Mouse (Mus musculus): ENCODE results near the gene Ogfod3. TPM values are rescaled to one million over a fixed set of nuclear protein-coding genes. Genes with fewer than 3 reads are reported as not detected.

Ogfod3 gene
- polyA plus RNA-seq, 1 experiment from 2014 or later: 25.9 TPM

DNA sequence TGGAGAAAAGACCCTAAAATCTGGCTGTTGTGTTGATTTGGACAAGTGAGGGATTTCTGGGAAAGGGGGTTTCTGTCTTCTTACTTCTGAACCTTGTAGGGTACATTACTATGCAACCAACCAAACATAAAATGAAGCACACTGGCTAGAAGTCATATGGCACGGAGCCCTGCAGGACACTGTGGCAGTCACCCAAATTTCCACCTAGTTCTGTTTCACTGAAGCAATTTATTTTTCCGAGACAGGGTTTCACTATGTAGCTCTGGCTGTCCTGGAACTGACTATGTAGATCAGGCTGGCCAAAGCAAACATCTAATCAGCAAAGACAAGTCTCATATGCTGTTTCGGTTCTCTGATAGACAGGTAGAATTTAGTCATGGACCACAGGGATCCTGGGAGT, 14.8 kb downstream of the Ogfod3 start:
- H3K4me1 ChIP-seq: no peaks in the 10 kb centered on the region
- 92% methylated on average over 3 of the region's 3 CpGs for WGBS
- DNase-seq (ENCODE audit: low spot score): no peak
- no peaks in the 10 kb centered on the region for H3K27me3 ChIP-seq (ENCODE audit: low read depth, poor library complexity, severe bottlenecking)
- no peak overlapping the region for H3K27ac ChIP-seq (replicated peaks)
- H3K4me3 ChIP-seq: no peak overlapping the region
- peaks cover 5% of the 10 kb centered on the region; the same call in 1 of the 2 replicates for H3K36me3 ChIP-seq
- H3K9me3 ChIP-seq (replicated peaks): no peaks in the 10 kb centered on the region

DNA sequence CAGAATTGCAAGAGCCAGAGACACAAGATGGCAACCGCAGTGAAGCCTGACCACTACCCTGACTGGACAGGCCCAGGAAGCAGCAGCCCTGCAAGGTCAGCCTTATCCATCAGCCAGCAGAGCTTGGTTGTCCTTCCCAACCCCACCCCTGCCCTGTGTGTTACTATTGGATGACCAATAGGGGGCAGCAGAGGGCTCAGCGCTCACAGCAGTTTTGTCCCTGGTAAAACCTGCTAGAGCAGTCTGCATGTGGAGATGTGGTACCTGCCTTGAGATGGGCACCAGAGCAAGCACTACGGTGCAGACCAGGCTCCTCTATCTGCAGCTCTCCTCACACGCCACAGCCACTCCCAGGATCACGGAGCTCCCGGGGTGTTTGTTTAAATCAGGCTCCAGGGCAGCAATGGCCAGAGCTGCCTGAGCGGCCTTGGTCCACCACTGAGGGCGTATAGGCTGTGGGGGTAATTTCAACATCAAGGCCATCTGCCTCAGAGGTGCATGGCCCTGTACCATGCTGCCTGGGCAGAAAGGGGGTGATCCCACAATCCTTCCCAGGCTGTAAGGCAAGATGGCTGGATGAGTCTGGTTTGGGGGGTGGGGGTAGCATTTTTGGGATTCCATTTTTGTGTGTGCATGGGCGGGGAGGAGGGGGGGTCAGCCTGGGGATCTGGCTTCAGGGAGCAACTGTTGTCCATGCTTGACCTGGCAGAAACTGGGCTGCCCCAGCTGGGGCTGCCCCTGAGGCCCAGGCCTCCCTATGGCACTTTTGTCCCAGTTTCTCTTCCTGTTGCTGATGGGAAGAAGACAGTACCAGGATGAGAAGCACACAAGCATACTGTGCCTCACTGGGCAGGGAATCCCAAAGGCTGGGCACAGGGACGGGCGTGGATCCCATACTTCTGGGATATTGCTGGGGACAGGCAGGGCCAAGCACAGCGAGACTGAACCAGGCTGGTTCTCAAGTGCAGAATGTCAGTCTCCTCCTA, 27.9 kb downstream of the Ogfod3 start:
- peaks cover 33% of the 10 kb centered on the region for H3K4me1 ChIP-seq
- H3K36me3 ChIP-seq: peaks cover 13% of the 10 kb centered on the region
- peak overlapping the region; percentile 63 for H3K27ac ChIP-seq (replicated peaks)
- no peak overlapping the region for H3K4me3 ChIP-seq
- no peaks in the 10 kb centered on the region for H3K27me3 ChIP-seq (ENCODE audit: low read depth, poor library complexity, severe bottlenecking)
- WGBS: 55% methylated on average over 12 of the region's 12 CpGs
- H3K9me3 ChIP-seq (replicated peaks): no peaks in the 10 kb centered on the region
- DNase-seq (ENCODE audit: low spot score): peak; percentile 61

DNA sequence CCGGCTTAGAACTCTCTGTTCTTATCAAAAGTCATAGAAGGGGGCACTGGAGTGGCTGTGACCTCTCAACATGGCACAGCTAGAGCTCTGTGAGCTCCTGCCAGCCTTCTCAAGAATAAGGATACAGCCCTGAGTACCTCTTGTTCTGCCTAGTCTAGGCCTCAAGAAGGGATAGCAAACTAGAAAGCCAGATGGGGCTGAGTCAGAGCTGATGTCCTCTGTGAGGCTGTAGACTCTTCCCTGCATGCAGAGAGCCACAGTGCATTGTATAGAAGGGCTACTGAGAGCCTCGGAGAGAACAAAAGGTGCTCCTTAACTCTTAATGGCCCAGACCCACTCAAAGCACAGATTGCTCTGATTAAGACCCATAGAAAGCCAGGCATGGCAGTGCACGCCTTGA, 30.3 kb downstream of the Ogfod3 start:
- peak overlapping the region; percentile 67 for H3K27ac ChIP-seq (replicated peaks)

DNA sequence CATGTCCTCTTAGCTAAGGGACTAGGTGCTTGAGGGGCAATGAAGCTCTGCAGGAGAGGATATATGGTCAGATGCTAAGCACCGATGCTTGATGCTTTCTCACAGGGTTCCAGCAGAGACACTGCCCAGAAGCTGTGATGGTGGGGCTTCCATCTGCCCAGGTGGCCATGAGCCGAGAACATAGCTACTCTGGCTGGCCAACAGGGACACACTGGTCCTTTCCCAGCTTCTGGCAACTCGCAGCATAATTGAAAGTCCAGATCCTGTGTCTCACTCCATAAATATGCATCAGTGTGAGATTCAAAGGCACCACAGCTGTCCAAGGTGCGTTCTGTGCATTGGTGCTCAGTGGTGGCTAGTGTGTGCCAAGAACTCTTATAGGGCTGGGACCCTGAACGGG, 31.3 kb downstream of the Ogfod3 start:
- Histone ChIP-seq H3K4me3 (no peak overlapping the region), H3K4me1 (peaks cover 33% of the 10 kb centered on the region), H3K27ac (replicated peaks) (no peak overlapping the region), H3K9me3 (replicated peaks) (no peaks in the 10 kb centered on the region), H3K36me3 (no peaks in the 10 kb centered on the region), H3K27me3 (ENCODE audit: low read depth, poor library complexity, severe bottlenecking) (no peaks in the 10 kb centered on the region)
- DNase-seq (ENCODE audit: low spot score): no peak
- 84% methylated on average over 5 of the region's 5 CpGs for WGBS

More for the DNA sequence above, 30.3 kb downstream of the Ogfod3 start:
- DNase-seq (ENCODE audit: low spot score): no peak
- no peaks in the 10 kb centered on the region for H3K9me3 ChIP-seq (replicated peaks)
- H3K4me1 ChIP-seq: peaks cover 33% of the 10 kb centered on the region
- no peaks in the 10 kb centered on the region for H3K36me3 ChIP-seq
- H3K27me3 ChIP-seq (ENCODE audit: low read depth, poor library complexity, severe bottlenecking): no peaks in the 10 kb centered on the region
- WGBS: 49% methylated on average over 3 of the region's 3 CpGs
- no peak overlapping the region for H3K4me3 ChIP-seq

DNA sequence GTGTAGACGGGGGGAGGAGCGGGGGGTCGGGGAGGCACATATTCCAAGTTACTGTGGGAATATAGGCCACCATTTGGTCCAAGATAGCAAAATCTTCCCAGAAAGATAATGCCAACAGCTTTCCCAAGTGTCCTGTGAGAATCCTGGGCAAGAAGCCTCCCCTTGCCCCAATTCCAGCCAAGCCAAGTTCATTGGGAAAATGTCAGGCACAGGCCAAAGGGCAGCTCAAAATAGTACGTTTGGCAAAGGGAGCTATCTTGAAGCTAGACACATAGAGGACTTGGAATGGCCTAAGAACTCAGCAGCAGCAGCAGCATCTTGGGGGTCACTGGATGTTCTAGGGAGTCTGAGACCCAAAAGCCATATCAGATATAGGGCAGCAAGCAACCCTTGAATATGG, 40.8 kb downstream of the Ogfod3 start:
- no peak overlapping the region for H3K4me3 ChIP-seq
- no peaks in the 10 kb centered on the region; the same call in 1 of the 2 replicates for H3K4me1 ChIP-seq
- H3K27me3 ChIP-seq (ENCODE audit: low read depth, poor library complexity, severe bottlenecking): 0 out of 2 replicates have a peak, but pooled peaks cover 3% of the 10 kb centered on the region
- no peaks in the 10 kb centered on the region for H3K9me3 ChIP-seq (replicated peaks)
- no peaks in the 10 kb centered on the region for H3K36me3 ChIP-seq
- no peak for DNase-seq (ENCODE audit: low spot score)
- WGBS: 91% methylated on average over 4 of the region's 4 CpGs
- no peak overlapping the region for H3K27ac ChIP-seq (replicated peaks)

DNA sequence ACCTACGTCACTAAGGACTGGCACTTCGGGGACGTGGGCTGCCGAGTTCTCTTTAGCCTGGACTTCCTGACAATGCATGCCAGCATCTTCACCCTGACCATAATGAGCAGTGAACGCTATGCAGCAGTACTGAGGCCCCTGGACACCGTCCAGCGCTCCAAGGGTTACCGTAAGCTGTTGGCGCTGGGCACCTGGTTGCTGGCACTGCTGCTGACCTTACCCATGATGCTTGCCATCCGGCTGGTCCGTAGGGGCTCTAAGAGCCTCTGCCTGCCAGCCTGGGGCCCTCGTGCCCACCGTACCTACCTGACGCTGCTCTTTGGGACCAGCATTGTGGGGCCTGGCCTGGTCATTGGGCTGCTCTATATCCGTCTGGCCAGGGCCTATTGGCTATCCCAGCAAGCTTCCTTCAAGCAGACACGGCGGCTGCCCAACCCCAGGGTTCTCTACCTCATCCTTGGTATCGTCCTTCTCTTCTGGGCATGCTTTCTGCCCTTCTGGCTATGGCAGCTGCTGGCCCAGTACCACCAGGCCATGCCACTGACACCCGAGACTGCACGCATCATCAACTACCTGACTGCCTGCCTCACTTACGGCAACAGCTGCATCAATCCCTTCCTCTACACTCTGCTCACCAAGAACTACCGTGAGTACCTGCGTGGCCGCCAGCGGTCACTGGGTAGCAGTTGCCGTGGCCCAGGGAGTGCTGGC, 43.7 kb downstream of the Ogfod3 start:
- Histone ChIP-seq H3K36me3 (no peaks in the 10 kb centered on the region), H3K9me3 (replicated peaks) (no peaks in the 10 kb centered on the region), H3K4me3 (no peak overlapping the region), H3K27ac (replicated peaks) (no peak overlapping the region; the same call in 1 of the 2 replicates), H3K27me3 (ENCODE audit: low read depth, poor library complexity, severe bottlenecking) (peaks cover 32% of the 10 kb centered on the region), H3K4me1 (peaks cover 12% of the 10 kb centered on the region)
- no peak for DNase-seq (ENCODE audit: low spot score)
- 94% methylated on average over 26 of the region's 26 CpGs for WGBS

DNA sequence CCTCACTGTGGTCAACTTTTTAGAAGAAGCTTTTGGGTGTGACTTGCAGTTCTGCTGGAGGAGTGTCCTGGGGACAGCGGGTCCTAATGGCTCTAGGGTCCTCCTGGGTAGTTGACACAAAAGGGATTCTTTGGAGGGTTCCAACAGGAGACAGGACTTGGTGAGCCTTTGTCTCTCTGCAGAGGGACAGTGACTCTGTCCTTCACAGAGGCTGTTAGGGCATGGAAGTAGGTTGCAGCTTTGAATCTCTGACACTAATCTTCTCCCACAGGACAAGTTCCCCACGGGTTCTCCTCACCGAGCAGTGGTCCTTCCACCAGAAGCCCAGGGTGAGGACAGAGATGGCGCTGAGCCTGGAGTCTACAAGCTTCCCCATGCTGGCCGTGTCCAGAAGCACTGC, 44.5 kb downstream of the Ogfod3 start, which contains the start of gene Uts2r:
Uts2r (plus strand) TSS at position 301 of the 400 bp plus-strand sequence.
- H3K4me1 ChIP-seq: peaks cover 13% of the 10 kb centered on the region
- 77% methylated on average over 5 of the region's 5 CpGs for WGBS
- H3K4me3 ChIP-seq: no peak within 1 kb of the TSS
- no peaks in the 10 kb centered on the region for H3K9me3 ChIP-seq (replicated peaks)
- no peaks in the 10 kb centered on the region for H3K36me3 ChIP-seq
- H3K27ac ChIP-seq (replicated peaks): no peak within 1 kb of the TSS; the same call in 1 of the 2 replicates
- DNase-seq (ENCODE audit: low spot score): no peak
- H3K27me3 ChIP-seq (ENCODE audit: low read depth, poor library complexity, severe bottlenecking): peaks cover 41% of the 10 kb centered on the region

DNA sequence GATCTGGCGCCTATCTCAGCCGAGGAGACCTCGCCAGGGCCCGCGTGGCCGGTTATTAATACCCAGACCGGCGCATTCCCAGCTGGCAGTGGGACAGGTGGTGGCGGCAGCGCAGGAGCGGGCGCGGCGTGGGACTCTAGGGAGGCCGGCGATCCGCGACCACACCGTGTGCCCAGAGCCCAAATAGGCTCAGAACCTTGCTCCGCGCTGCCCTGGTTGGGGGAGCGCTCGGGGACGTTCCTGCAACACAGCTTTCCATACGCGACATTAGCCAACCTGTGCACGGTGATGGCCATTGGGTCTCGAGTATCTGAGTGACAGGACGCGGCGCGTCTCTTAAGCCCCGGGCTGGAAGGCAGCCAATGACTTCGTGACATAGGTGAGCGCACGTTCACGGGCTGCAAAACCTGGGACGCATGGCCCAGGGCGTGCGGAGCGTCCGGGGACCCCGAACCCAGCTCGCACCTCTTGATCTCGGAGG, 48.1 kb downstream of the Ogfod3 start:
- no peaks in the 10 kb centered on the region for H3K36me3 ChIP-seq
- no peaks in the 10 kb centered on the region for H3K9me3 ChIP-seq (replicated peaks)
- H3K27me3 ChIP-seq (ENCODE audit: low read depth, poor library complexity, severe bottlenecking): peaks cover 51% of the 10 kb centered on the region
- 2% methylated on average over 45 of the region's 45 CpGs for WGBS
- peaks cover 27% of the 10 kb centered on the region for H3K4me1 ChIP-seq
- no peak overlapping the region for H3K27ac ChIP-seq (replicated peaks)
- DNase-seq (ENCODE audit: low spot score): peak; percentile 22
- peak overlapping the region; percentile 50 for H3K4me3 ChIP-seq

DNA sequence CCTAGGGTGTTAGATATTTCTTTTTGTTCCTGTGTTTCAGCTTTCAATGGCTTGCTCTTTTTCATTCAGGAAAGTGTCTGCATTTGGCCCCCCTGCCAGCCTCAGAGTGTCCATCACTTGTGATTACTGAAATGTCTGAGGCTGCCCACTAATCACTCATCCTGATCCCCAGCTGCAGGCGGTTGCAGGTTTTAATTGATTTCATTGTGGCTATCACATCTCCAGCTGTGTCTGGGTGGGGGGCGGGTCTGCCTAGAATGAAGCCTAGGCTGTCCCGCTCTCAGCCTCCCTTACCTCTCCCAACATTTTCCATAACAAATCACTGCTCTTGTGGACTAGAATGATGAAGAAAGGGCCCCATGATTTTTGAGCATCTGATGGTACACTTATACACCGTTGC, 50.3 kb downstream of the Ogfod3 start:
- 20% methylated on average over 4 of the region's 4 CpGs for WGBS

DNA sequence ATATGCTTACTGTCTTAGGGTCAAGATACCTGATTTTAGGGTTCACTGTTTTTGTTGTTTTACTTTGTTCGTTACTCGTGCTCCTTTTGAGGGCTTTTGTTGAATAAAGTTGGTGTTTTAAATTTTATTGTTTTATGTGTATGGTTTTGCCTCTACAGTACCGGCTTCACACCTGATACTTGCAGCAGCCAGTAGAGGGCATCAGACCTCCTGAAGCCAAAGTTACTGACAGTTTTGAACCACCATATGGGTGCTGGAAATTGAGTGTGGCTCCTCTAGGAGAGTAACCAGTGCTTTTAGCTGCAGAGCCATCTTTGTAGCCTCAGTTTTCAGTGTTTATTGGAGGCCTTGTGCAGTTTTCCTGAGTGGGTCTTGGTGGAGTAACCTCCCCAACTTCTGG, 56.3 kb downstream of the Ogfod3 start:
- WGBS: 79% methylated on average over 3 of the region's 3 CpGs
- Histone ChIP-seq H3K4me1 (no peaks in the 10 kb centered on the region), H3K9me3 (replicated peaks) (no peaks in the 10 kb centered on the region), H3K4me3 (no peak overlapping the region), H3K36me3 (no peaks in the 10 kb centered on the region), H3K27me3 (ENCODE audit: low read depth, poor library complexity, severe bottlenecking) (no peaks in the 10 kb centered on the region), H3K27ac (replicated peaks) (no peak overlapping the region)
- DNase-seq (ENCODE audit: low spot score): no peak

More for the DNA sequence above, 50.3 kb downstream of the Ogfod3 start:
- Histone ChIP-seq H3K4me3 (no peak overlapping the region), H3K4me1 (peaks cover 27% of the 10 kb centered on the region), H3K27ac (replicated peaks) (no peak overlapping the region), H3K27me3 (ENCODE audit: low read depth, poor library complexity, severe bottlenecking) (peaks cover 51% of the 10 kb centered on the region), H3K9me3 (replicated peaks) (no peaks in the 10 kb centered on the region), H3K36me3 (no peaks in the 10 kb centered on the region)
- DNase-seq (ENCODE audit: low spot score): no peak

DNA sequence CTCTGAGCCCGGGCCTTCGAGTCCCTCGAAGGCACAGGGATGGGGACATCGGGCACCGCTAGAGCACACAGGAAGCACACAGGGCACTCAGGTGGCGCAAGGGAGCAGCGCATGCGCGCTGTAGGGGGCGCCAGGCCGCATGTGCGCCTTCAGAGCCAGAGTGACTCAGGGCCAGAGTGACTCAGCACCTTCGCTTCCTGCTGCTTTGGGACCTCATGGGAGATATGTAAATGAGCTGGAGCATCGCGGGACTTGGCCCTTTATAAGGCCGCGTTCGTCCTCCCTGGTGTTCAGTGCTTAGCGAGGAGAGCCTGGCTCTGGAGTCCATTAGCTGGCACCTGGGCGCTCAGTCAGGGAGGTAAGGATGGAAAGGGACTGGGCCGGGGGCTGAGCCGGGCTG, 58.6 kb downstream of the Ogfod3 start, which contains the start of gene Tex19.1:
Tex19.1 (plus strand) TSS at position 279 of the 400 bp plus-strand sequence.
- Histone ChIP-seq H3K4me1 (no peaks in the 10 kb centered on the region), H3K27me3 (ENCODE audit: low read depth, poor library complexity, severe bottlenecking) (no peaks in the 10 kb centered on the region), H3K36me3 (no peaks in the 10 kb centered on the region), H3K27ac (replicated peaks) (no peak within 1 kb of the TSS), H3K9me3 (replicated peaks) (no peaks in the 10 kb centered on the region), H3K4me3 (no peak within 1 kb of the TSS)
- 90% methylated on average over 22 of the region's 22 CpGs for WGBS
- no peak for DNase-seq (ENCODE audit: low spot score)

DNA sequence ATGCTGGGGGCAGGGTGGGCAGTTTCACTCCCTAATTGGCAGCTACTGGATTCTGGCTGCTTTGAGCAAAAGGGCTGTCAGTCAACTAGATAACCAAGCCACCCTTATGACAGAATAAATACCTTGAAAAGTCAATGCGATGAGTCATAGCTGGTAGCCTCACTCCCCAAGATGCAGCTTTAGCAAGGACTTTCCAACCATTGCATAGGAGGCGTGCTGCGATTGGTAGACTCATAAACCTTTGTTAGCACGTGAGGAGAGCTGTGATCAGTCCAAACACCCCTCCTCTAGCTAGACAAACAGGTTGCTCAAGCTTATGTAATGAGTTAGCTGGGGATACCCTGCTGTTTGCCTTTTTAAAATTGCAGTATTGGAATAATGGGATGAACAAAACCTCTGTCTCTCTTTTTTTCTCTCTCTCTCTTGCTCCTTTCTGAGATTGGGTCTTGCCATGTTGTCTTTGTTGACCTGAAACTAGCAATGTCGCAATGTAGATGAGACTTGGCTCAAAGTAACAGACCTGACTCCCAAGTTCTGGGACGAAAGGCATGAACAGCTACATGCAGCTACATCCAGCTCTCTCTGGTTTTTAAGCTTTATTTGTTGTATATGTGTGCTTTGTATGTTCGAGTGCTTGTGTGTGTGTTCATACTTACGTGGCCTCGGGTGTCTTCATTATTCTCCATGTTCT, 61.0 kb downstream of the Ogfod3 start:
- no peaks in the 10 kb centered on the region for H3K36me3 ChIP-seq
- no peak for DNase-seq (ENCODE audit: low spot score)
- 77% methylated on average over 9 of the region's 9 CpGs for WGBS
- H3K27ac ChIP-seq (replicated peaks): no peak overlapping the region
- H3K27me3 ChIP-seq (ENCODE audit: low read depth, poor library complexity, severe bottlenecking): no peaks in the 10 kb centered on the region
- no peak overlapping the region for H3K4me3 ChIP-seq
- H3K9me3 ChIP-seq (replicated peaks): no peaks in the 10 kb centered on the region
- H3K4me1 ChIP-seq: no peaks in the 10 kb centered on the region

All from midbrain, embryonic 10.5 days (tissue).